Comparison of ENCODE assay signal across 27 mouse cellular contexts in the genomic region with DNA sequence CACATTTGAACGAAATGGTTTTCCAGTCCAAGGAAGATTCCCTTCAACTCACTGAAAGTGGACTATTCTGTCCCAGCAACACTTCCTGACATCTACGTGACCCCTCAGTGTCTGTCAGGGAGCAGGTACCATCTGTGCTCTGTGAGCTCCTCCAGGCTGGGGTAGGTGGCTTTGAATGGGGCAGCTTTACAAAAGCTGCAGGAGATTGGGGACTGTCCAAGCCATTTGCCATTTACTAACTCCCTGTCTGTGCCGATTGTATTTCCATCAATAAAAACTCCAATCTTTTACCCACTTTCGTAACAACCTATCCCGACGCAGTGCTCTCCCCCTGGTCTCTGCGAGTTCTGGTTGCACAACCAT.
A peak's percentile ranks its signal among the peaks of the same experiment; 100 is the strongest.
DNase-seq lines count a peak whose midpoint lies in the region; ATAC-seq lines count a peak whose summit lies in the region.
"Had no signal": no experiment of that assay in that cellular context is flagged by ENCODE, and none has a peak within 500 bp of the region (broad histone marks: within the 10 kb centered on the region; RNA-seq: fewer than 3 reads in every experiment).

No protein-coding gene starts in this region.

- peaks cover 56% of the 10 kb centered on the region for H3K27me3 ChIP-seq in hindbrain, embryonic 11.5 days (ENCODE audit: control insufficient read depth, insufficient read depth, low read length)
- H3K27me3 ChIP-seq in hindbrain, embryonic 13.5 days, result peaks cover 89% of the 10 kb centered on the region
- H3K27me3 ChIP-seq in limb, embryonic 11.5 days (ENCODE audit: control insufficient read depth, insufficient read depth, low read length), result peaks cover 3% of the 10 kb centered on the region
- peaks cover 94% of the 10 kb centered on the region for H3K27me3 ChIP-seq in neural tube, embryonic 13.5 days
- H3K27me3 ChIP-seq: CH12.LX; intestine, embryonic 15.5 days had no signal

- no peaks in the 10 kb centered on the region for H3K9me3 ChIP-seq in hindbrain, embryonic 11.5 days (ENCODE audit: control insufficient read depth, low read length)
- H3K9me3 ChIP-seq in hindbrain, embryonic 13.5 days, result no peaks in the 10 kb centered on the region
- H3K9me3 ChIP-seq in limb, embryonic 11.5 days (ENCODE audit: control insufficient read depth, low read length), result no peaks in the 10 kb centered on the region
- H3K9me3 ChIP-seq in neural tube, embryonic 13.5 days, result no peaks in the 10 kb centered on the region
- H3K9me3 ChIP-seq: hindbrain, embryonic 10.5 days; intestine, embryonic 15.5 days; limb, embryonic 15.5 days; liver, embryonic 13.5 days; midbrain, embryonic 12.5 days had no signal

- H3K4me2 ChIP-seq in hindbrain, embryonic 11.5 days (replicated peaks; ENCODE audit: low read depth, low read length), result no peak overlapping the region
- no peak overlapping the region for H3K4me2 ChIP-seq in hindbrain, embryonic 13.5 days
- H3K4me2 ChIP-seq in limb, embryonic 11.5 days (ENCODE audit: low read depth, severe bottlenecking), result no peak overlapping the region
- no peak overlapping the region for H3K4me2 ChIP-seq in neural tube, embryonic 13.5 days
- H3K4me2 ChIP-seq: intestine, embryonic 15.5 days; limb, embryonic 15.5 days; liver, embryonic 13.5 days; midbrain, embryonic 12.5 days had no signal

- peak; percentile 27 to 53 for DNase-seq in cerebellum, postnatal 10 days
- DNase-seq in cerebellum, postnatal 25 days, result no peak
- peak; percentile 13 for DNase-seq in hindbrain, embryonic 11.5 days (ENCODE audit: low spot score)
- peak; percentile 47 for DNase-seq in limb, embryonic 11.5 days (ENCODE audit: low spot score)
- no peak for DNase-seq in ovary, postnatal 10 days (ENCODE audit: low spot score)
- DNase-seq in ovary, adult 18-20 months (ENCODE audit: low spot score), result no peak
- DNase-seq: adrenal gland, adult 8-10 months; cerebellum, adult 8-10 months; forebrain, postnatal 0 days; heart, postnatal 14 days; kidney, adult 2 months; layer of hippocampus, postnatal 36 days; liver, embryonic 13.5 days; lung, adult 18-20 months; lung, postnatal 4 days; thymus, adult 2 months; thymus, postnatal 36 days had no signal

- WGBS in hindbrain, embryonic 11.5 days, result 61% methylated on average over 7 of the region's 7 CpGs
- WGBS in hindbrain, embryonic 13.5 days, result 47% methylated on average over 7 of the region's 7 CpGs
- WGBS in limb, embryonic 11.5 days, result 14% methylated on average over 7 of the region's 7 CpGs
- 11% methylated on average over 7 of the region's 7 CpGs for WGBS in neural tube, embryonic 13.5 days

- no peak overlapping the region for H3K9ac ChIP-seq in hindbrain, embryonic 11.5 days (ENCODE audit: low read depth, low read length)
- H3K9ac ChIP-seq in hindbrain, embryonic 13.5 days, result no peak overlapping the region
- H3K9ac ChIP-seq in limb, embryonic 11.5 days (ENCODE audit: low read length), result no peak overlapping the region
- no peak overlapping the region for H3K9ac ChIP-seq in neural tube, embryonic 13.5 days
- H3K9ac ChIP-seq: forebrain, postnatal 0 days; intestine, embryonic 15.5 days; limb, embryonic 15.5 days; liver, embryonic 13.5 days; midbrain, embryonic 12.5 days had no signal

- H3K36me3 ChIP-seq in hindbrain, embryonic 11.5 days (ENCODE audit: control insufficient read depth, insufficient read depth, low read length), result no peaks in the 10 kb centered on the region
- no peaks in the 10 kb centered on the region for H3K36me3 ChIP-seq in hindbrain, embryonic 13.5 days
- H3K36me3 ChIP-seq in limb, embryonic 11.5 days (ENCODE audit: control insufficient read depth, insufficient read depth, low read length), result no peaks in the 10 kb centered on the region
- H3K36me3 ChIP-seq in neural tube, embryonic 13.5 days, result no peaks in the 10 kb centered on the region
- H3K36me3 ChIP-seq: hindbrain, embryonic 10.5 days; intestine, embryonic 15.5 days; limb, embryonic 15.5 days; liver, embryonic 13.5 days; midbrain, embryonic 12.5 days had no signal

- H3K4me3 ChIP-seq in hindbrain, embryonic 11.5 days (ENCODE audit: low read depth, low read length), result no peak overlapping the region
- H3K4me3 ChIP-seq in hindbrain, embryonic 13.5 days, result no peak overlapping the region
- H3K4me3 ChIP-seq in limb, embryonic 11.5 days (ENCODE audit: low read depth, low read length), result no peak overlapping the region
- no peak overlapping the region for H3K4me3 ChIP-seq in neural tube, embryonic 13.5 days
- H3K4me3 ChIP-seq: hindbrain, embryonic 10.5 days; intestine, embryonic 15.5 days; limb, embryonic 15.5 days; liver, embryonic 13.5 days; megakaryocyte, embryonic 14.5 days; midbrain, embryonic 12.5 days had no signal

- H3K4me1 ChIP-seq in hindbrain, embryonic 11.5 days (replicated peaks; ENCODE audit: control insufficient read depth, insufficient read depth, low read length), result 0 out of 2 replicates have a peak, but pooled peaks cover 2% of the 10 kb centered on the region
- H3K4me1 ChIP-seq in hindbrain, embryonic 13.5 days (replicated peaks), result peaks cover 18% of the 10 kb centered on the region
- H3K4me1 ChIP-seq in limb, embryonic 11.5 days (ENCODE audit: control insufficient read depth, insufficient read depth, low read length), result peaks cover 11% of the 10 kb centered on the region
- H3K4me1 ChIP-seq in neural tube, embryonic 13.5 days (replicated peaks), result peaks cover 19% of the 10 kb centered on the region
- H3K4me1 ChIP-seq: liver, embryonic 13.5 days; megakaryocyte, embryonic 14.5 days had no signal

- no peak overlapping the region for H3K27ac ChIP-seq in hindbrain, embryonic 11.5 days (ENCODE audit: low read depth, low read length)
- H3K27ac ChIP-seq in hindbrain, embryonic 13.5 days, result no peak overlapping the region
- H3K27ac ChIP-seq in limb, embryonic 11.5 days (replicated peaks; ENCODE audit: low read depth, low read length), result peak overlapping the region; percentile 22; the same call in 1 of the 2 replicates
- H3K27ac ChIP-seq in neural tube, embryonic 13.5 days (replicated peaks), result peak overlapping the region; percentile 72; the same call in 1 of the 2 replicates
- H3K27ac ChIP-seq: hindbrain, embryonic 10.5 days; hindbrain, postnatal 0 days; intestine, embryonic 15.5 days; limb, embryonic 15.5 days; liver, embryonic 13.5 days; midbrain, embryonic 12.5 days; stomach, postnatal 0 days had no signal

- ATAC-seq in hindbrain, embryonic 11.5 days (ENCODE audit: low FRiP score), result no peak
- no peak for ATAC-seq in hindbrain, embryonic 13.5 days (ENCODE audit: low FRiP score)
- no peak for ATAC-seq in limb, embryonic 11.5 days (ENCODE audit: insufficient number of reproducible peaks, low FRiP score, low TSS enrichment, low read depth)
- no peak for ATAC-seq in neural tube, embryonic 13.5 days (ENCODE audit: low read depth)
- ATAC-seq: forebrain, postnatal 0 days; hindbrain, postnatal 0 days; intestine, embryonic 15.5 days had no signal

Comparison
In these comparisons a context has a peak if more than half of its experiments do, and no peak if none do; other contexts are left out.
1. DNase-seq: peak in cerebellum, postnatal 10 days (2 of 2), hindbrain, embryonic 11.5 days (single experiment) and limb, embryonic 11.5 days (single experiment); none in cerebellum, postnatal 25 days (0 of 2), ovary, postnatal 10 days (single experiment) and ovary, adult 18-20 months (single experiment).
2. H3K27ac ChIP-seq: peak in limb, embryonic 11.5 days (single experiment) and neural tube, embryonic 13.5 days (single experiment); none in hindbrain, embryonic 11.5 days (single experiment) and hindbrain, embryonic 13.5 days (single experiment).